Mouse (Mus musculus) cerebellum, postnatal 4 days (tissue): ENCODE results near the gene Actr5.

ENCODE experiments used
- DNase-seq, 2 experiments: peaks; one replicate each; pipeline ENCODE4 v3.0.0; 2022; ENCODE audit warnings: low spot score in 2 of 2, mixed read lengths in 1 of 2

Gene Actr5

GRCm38 (mm10) chr2:158613541-158614417 lies 10.9 kb upstream of the Actr5 start:
- peak; percentile 54 to 77 for DNase-seq

- no peak for DNase-seq
Measured at GRCm38 (mm10) chr2:158614418-158614955, 10.2 kb upstream of the Actr5 start.

GRCm38 (mm10) chr2:158615161-158615680 lies 9.5 kb upstream of the Actr5 start:
- no peak for DNase-seq

- DNase-seq, result no peak
Measured at GRCm38 (mm10) chr2:158615702-158616101, 9.0 kb upstream of the Actr5 start.

GRCm38 (mm10) chr2:158616296-158616695 lies 8.4 kb upstream of the Actr5 start:
- no peak for DNase-seq

GRCm38 (mm10) chr2:158616790-158617189 lies 7.9 kb upstream of the Actr5 start:
- DNase-seq, result no peak

GRCm38 (mm10) chr2:158625231-158625630 lies 543 bp downstream of the Actr5 start:
- no peak for DNase-seq

GRCm38 (mm10) chr2:158625697-158626096 lies 1.0 kb downstream of the Actr5 start:
- no peak for DNase-seq

GRCm38 (mm10) chr2:158628858-158629257 lies 4.2 kb downstream of the Actr5 start:
- DNase-seq, result no peak

GRCm38 (mm10) chr2:158629414-158629813 lies 4.7 kb downstream of the Actr5 start:
- DNase-seq, result no peak

- no peak for DNase-seq
Measured at GRCm38 (mm10) chr2:158631873-158632272, 7.2 kb downstream of the Actr5 start.

- peak; percentile 59 to 80 for DNase-seq
Measured at GRCm38 (mm10) chr2:158641869-158642268, 17.2 kb downstream of the Actr5 start.

- no peak for DNase-seq
Measured at GRCm38 (mm10) chr2:158642587-158642986, 17.9 kb downstream of the Actr5 start.

GRCm38 (mm10) chr2:158643791-158644190 lies 19.1 kb downstream of the Actr5 start:
- DNase-seq, result no peak

GRCm38 (mm10) chr2:158651159-158651908 lies 26.6 kb downstream of the Actr5 start:
- DNase-seq, result no peak

- DNase-seq, result peak; percentile 59 to 75
Measured at GRCm38 (mm10) chr2:158652985-158653384, 28.3 kb downstream of the Actr5 start.

GRCm38 (mm10) chr2:158654717-158655116 lies 30.0 kb downstream of the Actr5 start:
- DNase-seq, result no peak

- DNase-seq, result no peak
Measured at GRCm38 (mm10) chr2:158655806-158656205, 31.1 kb downstream of the Actr5 start.

- no peak for DNase-seq
Measured at GRCm38 (mm10) chr2:158658822-158659221, 34.1 kb downstream of the Actr5 start.

GRCm38 (mm10) chr2:158659346-158659745 lies 34.7 kb downstream of the Actr5 start:
- no peak for DNase-seq

GRCm38 (mm10) chr2:158665098-158665497 lies 40.4 kb downstream of the Actr5 start, which contains the start of gene Ppp1r16b:
Ppp1r16b (plus strand) TSS chr2:158665398.
- DNase-seq, result no peak
